Mouse (Mus musculus) CH12.LX (cell line): Measurements from ENCODE around the gene Btbd8.

Experiments
- CHD1 ChIP-seq: IDR thresholded peaks from 2 replicates; pipeline ENCODE4 v1.6.1; 2012; ENCODE audit warnings: low read depth, low read length, improper control_type of control experiment, inconsistent platforms
- CTCF ChIP-seq, 2 experiments: IDR thresholded peaks in 1 of 2; conservative IDR thresholded peaks in 1 of 2; 2 replicates each; pipeline ENCODE4 v1.5.1; 2011 to 2012; ENCODE audit warnings: low read depth in 2 of 2, low read length in 2 of 2, improper control_type of control experiment in 1 of 2, inconsistent platforms in 1 of 2, mild to moderate bottlenecking in 1 of 2, moderate library complexity in 1 of 2
- E2F4 ChIP-seq: IDR thresholded peaks from 2 replicates; pipeline ENCODE4 v1.6.1; 2011; ENCODE audit warnings: low read depth, low read length, improper control_type of control experiment; ENCODE audit not compliant: insufficient replicate concordance
- ELF1 ChIP-seq: IDR thresholded peaks from 2 replicates; pipeline ENCODE4 v1.6.1; 2014; ENCODE audit warnings: low read depth, mild to moderate bottlenecking, inconsistent platforms, low read length, improper control_type of control experiment
- HCFC1 ChIP-seq: IDR thresholded peaks from 2 replicates; pipeline ENCODE4 v1.6.1; 2012; ENCODE audit warnings: low read depth, mild to moderate bottlenecking, inconsistent platforms, low read length, improper control_type of control experiment
- IRF4 ChIP-seq: IDR thresholded peaks from 2 replicates; pipeline ENCODE4 v1.6.1; 2014; ENCODE audit warnings: low read depth, mild to moderate bottlenecking, inconsistent platforms, low read length, improper control_type of control experiment
- MAFK ChIP-seq: IDR thresholded peaks from 2 replicates; pipeline ENCODE4 v1.6.1; 2011; ENCODE audit warnings: low read length, improper control_type of control experiment; ENCODE audit not compliant: insufficient replicate concordance
- PAX5 ChIP-seq: IDR thresholded peaks from 2 replicates; pipeline ENCODE4 v1.6.1; 2012; ENCODE audit warnings: low read length, inconsistent platforms, mixed read lengths
- POLR2A ChIP-seq: IDR thresholded peaks from 2 replicates; pipeline ENCODE4 v1.6.1; 2011; ENCODE audit warnings: low read depth, mild to moderate bottlenecking, improper control_type of control experiment, low read length
- USF1 ChIP-seq: IDR thresholded peaks from 2 replicates; pipeline ENCODE4 v1.6.1; 2014; ENCODE audit warnings: low read depth, mild to moderate bottlenecking, inconsistent platforms, low read length, improper control_type of control experiment
- USF2 ChIP-seq: conservative IDR thresholded peaks from 2 replicates; pipeline ENCODE4 v1.6.1; 2011; ENCODE audit warnings: low read depth, low read length, improper control_type of control experiment
- ZMIZ1 ChIP-seq: IDR thresholded peaks from 2 replicates; pipeline ENCODE4 v1.6.1; 2012; ENCODE audit warnings: low read depth, mild to moderate bottlenecking, inconsistent platforms, low read length, improper control_type of control experiment
- ZNF384 ChIP-seq: IDR thresholded peaks from 2 replicates; pipeline ENCODE4 v1.6.1; 2012; ENCODE audit warnings: low read depth, low read length, improper control_type of control experiment, inconsistent platforms

DNA sequence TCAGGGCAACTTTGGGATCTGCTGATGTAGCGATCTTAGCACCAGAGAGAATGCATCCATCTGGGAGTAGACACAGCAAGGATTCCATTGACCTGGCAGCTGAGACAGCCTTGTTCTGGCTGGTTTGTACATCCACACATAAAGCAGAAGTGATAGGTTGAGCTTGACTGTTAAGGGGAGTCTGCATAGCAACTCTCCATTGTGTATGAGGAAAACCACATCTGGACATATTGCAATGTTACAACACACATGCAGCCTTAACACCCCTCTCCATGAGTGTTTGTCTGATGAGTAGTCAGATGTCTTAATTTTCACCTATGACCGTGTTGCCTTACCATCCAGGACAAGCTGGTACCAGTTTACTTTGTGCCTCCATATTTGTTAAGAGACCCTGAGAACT is 54.7 kb downstream of the Btbd8 start:
- TF ChIP-seq CTCF (conservative IDR thresholded peaks at IDR 0.05 in 1 of 2, IDR thresholded peaks at IDR 0.05 in 1 of 2; ENCODE audit: low read depth in 2 of 2, low read length in 2 of 2) (no peak), ZMIZ1 (no peak), USF1 (no peak), POLR2A (no peak), MAFK (no peak), CHD1 (no peak), IRF4 (no peak), USF2 (no peak), HCFC1 (no peak), ZNF384 (no peak), PAX5 (no peak), ELF1 (no peak), E2F4 (no peak)
